Mouse (Mus musculus) limb, embryonic 11.5 days (tissue): ENCODE data around the gene Ftl1-ps1. TPM values are rescaled to one million over a fixed set of nuclear protein-coding genes. Genes with fewer than 3 reads are reported as not detected.

Experiments
- ATAC-seq: fragments of 200-750 bp; cut with Nextera tagmentation; 2 replicates; pipeline ENCODE4 v1.8.0; 2017; ENCODE audit warnings: low read depth; ENCODE audit not compliant: insufficient number of reproducible peaks, low FRiP score, low TSS enrichment
- DNase-seq: peaks from one replicate; pipeline ENCODE4 v3.0.0-alpha.2; 2015; ENCODE audit warnings: low spot score
- H3K27ac ChIP-seq: fragments of 300-500 bp; sonication (generic); replicated peaks from 2 replicates; pipeline ENCODE4 v1.5.1; 2014; ENCODE audit warnings: low read depth, mild to moderate bottlenecking, low read length
- H3K27me3 ChIP-seq: fragments of 300-500 bp; sonication (generic); 2 replicates; pipeline ENCODE4 v1.6.1; 2014; ENCODE audit warnings: mild to moderate bottlenecking, low read length, mixed read lengths; ENCODE audit not compliant: control insufficient read depth, insufficient read depth
- H3K36me3 ChIP-seq: fragments of 300-500 bp; sonication (generic); 2 replicates; pipeline ENCODE4 v1.6.1; 2014; ENCODE audit warnings: mild to moderate bottlenecking, low read length, moderate library complexity, mixed read lengths; ENCODE audit not compliant: control insufficient read depth, insufficient read depth
- H3K4me1 ChIP-seq: fragments of 300-500 bp; sonication (generic); 2 replicates; pipeline ENCODE4 v1.6.1; 2014; ENCODE audit warnings: low read length, mixed read lengths; ENCODE audit not compliant: control insufficient read depth, insufficient read depth
- H3K4me2 ChIP-seq: fragments of 300-500 bp; sonication (generic); 2 replicates; pipeline ENCODE4 v1.6.1; 2014; ENCODE audit warnings: low read depth, mild to moderate bottlenecking, moderate library complexity; ENCODE audit not compliant: severe bottlenecking
- H3K4me3 ChIP-seq: fragments of 300-500 bp; sonication (generic); 2 replicates; pipeline ENCODE4 v1.5.1; 2014; ENCODE audit warnings: low read depth, low read length
- H3K9ac ChIP-seq: fragments of 300-500 bp; sonication (generic); 2 replicates; pipeline ENCODE4 v1.6.1; 2014; ENCODE audit warnings: mild to moderate bottlenecking, low read length
- H3K9me3 ChIP-seq: fragments of 300-500 bp; sonication (generic); 2 replicates; pipeline ENCODE4 v1.6.1; 2016; ENCODE audit warnings: low read length; ENCODE audit not compliant: control insufficient read depth
- WGBS: fragments of 180-500 bp; shearing (Covaris S2); extraction: QIAGEN DNeasy Blood & Tissue Kit; methylation state at CpG from one replicate; pipeline ENCODE4 v1.1.7; 2014; 5-methylcytosine and 5-hydroxymethylcytosine counted together
- microRNA counts: library from miRNA; unstranded; fragments of <30 nt; microRNA quantifications from one replicate; lab custom pipeline; 2016
- microRNA-seq: library from miRNA; unstranded; fragments of <30 nt; microRNA quantifications from one replicate; pipeline ENCODE4, GENCODE M21; 2016
- polyA plus RNA-seq: library from polyadenylated mRNA; unstranded; fragments of >200 nt; fragmentation: Nextera tagmentation; extraction: Ambion mirVana; gene quantifications from 2 replicates; pipeline ENCODE4 v1.2.1, GENCODE M21; 2014

Gene Ftl1-ps1
- polyA plus RNA-seq, 1 experiment from 2014 or later, result 55.9 TPM

- ATAC-seq (no peak), DNase-seq (no peak)
- Histone ChIP-seq H3K36me3 (no peaks in the 10 kb centered on the region), H3K4me1 (no peaks in the 10 kb centered on the region), H3K9ac (no peak overlapping the region), H3K27ac (no peak overlapping the region), H3K4me3 (peak overlapping the region; percentile 51; the same call in 1 of the 2 replicates), H3K27me3 (no peaks in the 10 kb centered on the region), H3K9me3 (no peaks in the 10 kb centered on the region), H3K4me2 (peak overlapping the region; percentile 49)
- WGBS, result 66% methylated on average over 6 of the region's 6 CpGs
Observed at GRCm38 (mm10) chr13:74389730-74390129, 9.8 kb upstream of the Ftl1-ps1 start.

DNA sequence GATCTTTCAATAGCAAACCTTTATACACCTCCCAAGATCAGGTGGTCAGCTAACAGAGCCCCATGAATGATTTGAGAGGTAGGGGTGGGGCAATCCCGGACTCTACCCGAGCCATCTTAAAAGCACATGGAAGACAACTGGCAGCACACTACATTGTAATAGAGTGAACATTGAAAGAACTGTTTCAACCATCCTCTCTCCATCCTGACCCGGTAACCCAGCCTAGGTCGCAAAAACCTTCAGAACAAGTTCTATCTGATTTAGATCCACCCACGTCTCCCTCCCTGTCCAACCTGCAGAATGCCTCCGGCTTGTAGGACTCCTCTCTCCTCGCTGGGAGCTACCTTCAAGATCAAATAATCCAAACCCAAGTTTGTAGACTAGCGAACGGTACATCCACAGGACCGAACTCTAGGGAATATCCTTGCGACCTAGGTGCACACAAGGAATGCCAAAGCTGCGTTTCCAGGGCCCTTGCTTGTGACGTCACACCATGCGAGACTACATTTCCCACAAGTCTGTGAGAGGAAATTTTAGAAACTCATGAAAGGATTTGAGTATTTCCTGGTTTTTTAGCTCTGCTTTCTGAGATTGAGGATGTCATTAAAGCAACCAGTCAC is 9.0 kb upstream of the Ftl1-ps1 start, which contains the start of gene Zfp72:
Gene Zfp72, minus strand, starts transcription at position 466 of the 620 bp plus-strand sequence.
- no peaks in the 10 kb centered on the region for H3K9me3 ChIP-seq
- WGBS, result 2% methylated on average over 14 of the region's 14 CpGs
- DNase-seq (peak; percentile 75), ATAC-seq (peak; percentile 88)
- H3K4me3 ChIP-seq, result peak within 1 kb of the TSS; percentile 51
- H3K27me3 ChIP-seq, result no peaks in the 10 kb centered on the region
- H3K4me2 ChIP-seq, result peak within 1 kb of the TSS; percentile 49
- H3K36me3 ChIP-seq, result no peaks in the 10 kb centered on the region
- H3K27ac ChIP-seq, result no peak within 1 kb of the TSS
- no peaks in the 10 kb centered on the region for H3K4me1 ChIP-seq
- H3K9ac ChIP-seq, result peak within 1 kb of the TSS; percentile 56; the same call in 1 of the 2 replicates

- DNase-seq (no peak), ATAC-seq (peak; percentile 21; the same call in 1 of the 2 replicates)
- Histone ChIP-seq H3K4me3 (no peak overlapping the region), H3K27ac (no peak overlapping the region), H3K36me3 (no peaks in the 10 kb centered on the region), H3K9ac (no peak overlapping the region), H3K9me3 (no peaks in the 10 kb centered on the region), H3K27me3 (no peaks in the 10 kb centered on the region), H3K4me2 (no peak overlapping the region), H3K4me1 (no peaks in the 10 kb centered on the region)
- 84% methylated on average over 2 of the region's 2 CpGs for WGBS
Observed at GRCm38 (mm10) chr13:74391156-74391555, 8.3 kb upstream of the Ftl1-ps1 start.

DNA sequence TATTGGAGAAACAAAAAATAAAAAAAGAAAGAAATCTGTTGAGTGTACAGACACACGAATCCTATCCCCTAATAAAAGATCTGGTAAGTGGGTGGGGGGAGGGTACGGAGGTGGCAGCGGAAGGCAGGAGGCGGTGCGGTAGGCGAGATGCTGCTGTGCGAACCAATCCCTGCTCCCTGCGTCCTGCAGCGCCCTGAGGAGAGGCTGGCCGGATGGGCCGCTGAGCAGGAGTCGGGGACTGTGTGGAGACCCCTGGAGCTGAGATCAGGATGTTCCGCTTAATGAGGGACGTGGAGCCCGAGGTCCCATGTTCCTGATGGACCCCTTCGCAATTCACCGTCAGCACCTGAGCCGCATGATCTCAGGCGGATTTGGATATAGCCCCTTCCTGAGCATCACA is 40.4 kb downstream of the Ftl1-ps1 start:
- ATAC-seq (no peak), DNase-seq (no peak)
- H3K36me3 ChIP-seq, result no peaks in the 10 kb centered on the region
- H3K9me3 ChIP-seq, result peaks cover 7% of the 10 kb centered on the region; the same call in 1 of the 2 replicates
- no peak overlapping the region for H3K4me3 ChIP-seq
- H3K4me1 ChIP-seq, result no peaks in the 10 kb centered on the region
- H3K9ac ChIP-seq, result no peak overlapping the region
- WGBS, result 25% methylated on average over 19 of the region's 19 CpGs
- H3K27me3 ChIP-seq, result no peaks in the 10 kb centered on the region
- H3K27ac ChIP-seq, result no peak overlapping the region
- H3K4me2 ChIP-seq, result no peak overlapping the region

MicroRNAs within 50 kb of the gene (microRNA counts, 519-probe panel; counts per million panel counts)
- not detected for microRNA mmu-miR-692 (lab: Ali Mortazavi, UCI)

Small RNA genes within 50 kb of the gene (microRNA-seq; reads per million reads assigned to microRNA genes)
- gene Mir692-3, result not detected

Other genes starting within 250 kb of the Ftl1-ps1 start
- 80.7 and 85.2 TPM in 2 replicates for gene Exoc3, start 191.0 kb upstream of the Ftl1-ps1 start, polyA plus RNA-seq
- gene Ahrr, start 107.4 kb upstream of the Ftl1-ps1 start, polyA plus RNA-seq, result 0.96 and 1.3 TPM in 2 replicates
- gene Pdcd6, start 82.1 kb upstream of the Ftl1-ps1 start, polyA plus RNA-seq, result 130 and 137 TPM in 2 replicates
- 214 and 235 TPM in 2 replicates for gene Sdha, start 49.4 kb upstream of the Ftl1-ps1 start, polyA plus RNA-seq
- gene Ccdc127, start 49.4 kb upstream of the Ftl1-ps1 start, polyA plus RNA-seq, result 57.4 and 61.0 TPM in 2 replicates
- not detected in 2 replicates for gene Lrrc14b, start 35.7 kb upstream of the Ftl1-ps1 start, polyA plus RNA-seq
- gene Zfp72, start 8.9 kb upstream of the Ftl1-ps1 start, polyA plus RNA-seq, result 5.3 and 5.7 TPM in 2 replicates
- gene Zfp825, start 94.3 kb downstream of the Ftl1-ps1 start, polyA plus RNA-seq, result 23.4 and 28.5 TPM in 2 replicates
- gene Erap1, start 239.9 kb downstream of the Ftl1-ps1 start, polyA plus RNA-seq, result 2.7 and 3.5 TPM in 2 replicates